Comparison of ENCODE assay signal across 8 mouse cellular contexts in genomic region chr11:120039581-120039980, GRCm38 (mm10). TPM values are rescaled to one million over a fixed set of nuclear protein-coding genes. Genes with fewer than 3 reads are reported as not detected.
A peak's percentile ranks its signal among the peaks of the same experiment; 100 is the strongest.
DNase-seq lines count a peak whose midpoint lies in the region; ATAC-seq lines count a peak whose summit lies in the region.
"Had no signal": no experiment of that assay in that cellular context is flagged by ENCODE, and none has a peak within 500 bp of the region (broad histone marks: within the 10 kb centered on the region; RNA-seq: fewer than 3 reads in every experiment).

No protein-coding gene starts in this region.

- WGBS in neural tube, embryonic 13.5 days: 36% methylated on average over 4 of the region's 4 CpGs
- WGBS in stomach, embryonic 16.5 days: 42% methylated on average over 4 of the region's 4 CpGs

- DNase-seq in neural tube, embryonic 10.5 days (ENCODE audit: extremely low spot score, low spot score): no peak
- peak; percentile 24 for DNase-seq in heart, adult 8-10 months (ENCODE audit: low spot score)
- peak; percentile 35 for DNase-seq in kidney, postnatal 14 days
- DNase-seq in embryo, embryonic 11 days: no peak
- DNase-seq in retina, postnatal 1 day: no peak
- DNase-seq: gastrocnemius, postnatal 10 days had no signal

- no peak overlapping the region for H3K4me3 ChIP-seq in neural tube, embryonic 13.5 days
- H3K4me3 ChIP-seq in stomach, embryonic 16.5 days (replicated peaks; ENCODE audit: low read length): no peak overlapping the region

- H3K27me3 ChIP-seq in neural tube, embryonic 13.5 days: no peaks in the 10 kb centered on the region
- no peaks in the 10 kb centered on the region for H3K27me3 ChIP-seq in stomach, embryonic 16.5 days (ENCODE audit: control insufficient read depth, insufficient read depth, low read length)

- peak overlapping the region; percentile 26; the same call in 1 of the 2 replicates for H3K9ac ChIP-seq in neural tube, embryonic 13.5 days
- H3K9ac ChIP-seq in stomach, embryonic 16.5 days (ENCODE audit: low read length): peak overlapping the region; percentile 26; the same call in 1 of the 2 replicates

- peaks cover 41% of the 10 kb centered on the region for H3K4me1 ChIP-seq in neural tube, embryonic 13.5 days (replicated peaks)
- H3K4me1 ChIP-seq in stomach, embryonic 16.5 days (ENCODE audit: control insufficient read depth, insufficient read depth, low read length): peaks cover 17% of the 10 kb centered on the region; the same call in 1 of the 2 replicates

- ATAC-seq in neural tube, embryonic 13.5 days (ENCODE audit: low read depth): no peak
- no peak for ATAC-seq in stomach, embryonic 16.5 days (ENCODE audit: insufficient read depth, low FRiP score)

- H3K27ac ChIP-seq in neural tube, embryonic 13.5 days (replicated peaks): peak overlapping the region; percentile 9; the same call in 1 of the 2 replicates
- peak overlapping the region; percentile 5; the same call in 1 of the 2 replicates for H3K27ac ChIP-seq in stomach, embryonic 16.5 days (ENCODE audit: low read length)

- H3K9me3 ChIP-seq in neural tube, embryonic 13.5 days: no peaks in the 10 kb centered on the region
- no peaks in the 10 kb centered on the region for H3K9me3 ChIP-seq in stomach, embryonic 16.5 days (replicated peaks; ENCODE audit: control insufficient read depth, low read length)

- H3K36me3 ChIP-seq in neural tube, embryonic 13.5 days: no peaks in the 10 kb centered on the region
- no peaks in the 10 kb centered on the region for H3K36me3 ChIP-seq in stomach, embryonic 16.5 days (ENCODE audit: control insufficient read depth, insufficient read depth, low read length)

- H3K4me2 ChIP-seq in neural tube, embryonic 13.5 days: no peak overlapping the region
- no peak overlapping the region for H3K4me2 ChIP-seq in stomach, embryonic 16.5 days (ENCODE audit: low read depth, low read length)

RNA-seq across cellular contexts. Expression of gene Aatk, which starts 7.4 kb away (rescaled TPM):
- polyA plus RNA-seq in neural tube, embryonic 13.5 days (2015; fragmentation: Nextera tagmentation; extraction: Ambion mirVana): 28.2 and 34.2 TPM in 2 replicates
- 1 to 10 TPM; 3.1 to 6.2 (median 4.7) TPM for total RNA-seq in heart, adult 8-10 months (2022)
- 1.9 and 3.3 TPM in 2 replicates for polyA plus RNA-seq in stomach, embryonic 16.5 days (2015; fragmentation: Nextera tagmentation; extraction: Ambion mirVana)

RNA-seq across cellular contexts. Expression of gene Cep131, which starts 47.0 kb away (rescaled TPM):
- polyA plus RNA-seq in neural tube, embryonic 13.5 days (2015; fragmentation: Nextera tagmentation; extraction: Ambion mirVana): 26.1 and 31.3 TPM in 2 replicates
- 10 to 100 TPM in 3 of 4 experiments, 1 to 10 TPM in 1; 8.9 to 16.0 (median 11.7) TPM for total RNA-seq in heart, adult 8-10 months (2022)
- 11.8 and 12.0 TPM in 2 replicates for polyA plus RNA-seq in stomach, embryonic 16.5 days (2015; fragmentation: Nextera tagmentation; extraction: Ambion mirVana)

RNA-seq across cellular contexts. Expression of gene Tepsin, which starts 59.0 kb away (rescaled TPM):
- polyA plus RNA-seq in neural tube, embryonic 13.5 days (2015; fragmentation: Nextera tagmentation; extraction: Ambion mirVana): 20.6 and 21.7 TPM in 2 replicates
- total RNA-seq in heart, adult 8-10 months (2022): 1 to 10 TPM; 4.8 to 7.0 (median 6.9) TPM
- polyA plus RNA-seq in stomach, embryonic 16.5 days (2015; fragmentation: Nextera tagmentation; extraction: Ambion mirVana): 19.2 and 21.2 TPM in 2 replicates

RNA-seq across cellular contexts. Expression of gene Ndufaf8, which starts 59.1 kb away (rescaled TPM):
- 38.0 and 45.6 TPM in 2 replicates for polyA plus RNA-seq in neural tube, embryonic 13.5 days (2015; fragmentation: Nextera tagmentation; extraction: Ambion mirVana)
- total RNA-seq in heart, adult 8-10 months (2022): 100 to 1,000 TPM in 1 of 4 experiments, 10 to 100 TPM in 3; 68.5 to 103 (median 82.8) TPM
- 69.2 and 69.3 TPM in 2 replicates for polyA plus RNA-seq in stomach, embryonic 16.5 days (2015; fragmentation: Nextera tagmentation; extraction: Ambion mirVana)

Comparison
In these comparisons a context has a peak if more than half of its experiments do, and no peak if none do; other contexts are left out.
1. DNase-seq: peak in heart, adult 8-10 months (single experiment) and kidney, postnatal 14 days (single experiment); none in neural tube, embryonic 10.5 days (single experiment), embryo, embryonic 11 days (single experiment) and retina, postnatal 1 day (single experiment).